In the genomic region with DNA sequence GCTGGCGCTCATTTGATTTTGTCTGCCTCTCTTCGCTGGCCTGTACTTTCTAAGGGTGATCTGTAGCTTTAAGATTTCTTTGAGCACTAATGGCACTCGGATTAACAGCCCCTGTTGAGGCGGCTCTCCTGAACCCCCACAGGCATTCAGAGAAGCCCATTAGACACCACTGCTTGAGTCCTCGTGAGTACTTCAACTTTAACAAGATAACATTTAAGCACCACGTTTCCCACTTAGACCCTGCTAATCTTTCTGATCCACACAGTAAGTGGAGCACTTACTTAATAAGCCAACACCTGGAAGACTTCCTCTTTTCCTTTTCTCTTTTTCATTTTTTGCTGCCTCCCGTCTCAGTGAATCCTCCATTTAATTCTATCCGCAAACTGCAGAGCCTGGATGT, we compare ENCODE assay signal across 27 mouse cellular contexts. TPM values are rescaled to one million over a fixed set of nuclear protein-coding genes. Genes with fewer than 3 reads are reported as not detected.
"Had no signal": no experiment of that assay in that cellular context is flagged by ENCODE, and none has a peak within 500 bp of the region (broad histone marks: within the 10 kb centered on the region; RNA-seq: fewer than 3 reads in every experiment).

No protein-coding gene starts in this region.

- H3K9ac ChIP-seq: limb, embryonic 12.5 days; limb, embryonic 15.5 days; liver, embryonic 14.5 days; liver, postnatal 0 days; midbrain, embryonic 12.5 days; stomach, embryonic 15.5 days had no signal

- H3K36me3 ChIP-seq: stomach, embryonic 15.5 days had no signal

- ATAC-seq: intestine, embryonic 16.5 days; liver, postnatal 0 days; midbrain, embryonic 16.5 days had no signal

- DNase-seq: kidney, adult 18-20 months; kidney, adult 9 months; kidney, postnatal 14 days; kidney, postnatal 4 days; left cerebral cortex, postnatal 4 days; liver, postnatal 0 days; right cerebral cortex, postnatal 25 days; spleen, adult 18-20 months; thymus, postnatal 25 days had no signal

- H3K4me3 ChIP-seq: limb, embryonic 12.5 days; limb, embryonic 15.5 days; midbrain, embryonic 12.5 days; stomach, embryonic 15.5 days had no signal

- H3K27me3 ChIP-seq: limb, embryonic 12.5 days; limb, embryonic 15.5 days; midbrain, embryonic 12.5 days; stomach, embryonic 15.5 days had no signal

- H3K4me2 ChIP-seq: limb, embryonic 12.5 days; limb, embryonic 15.5 days; liver, embryonic 11.5 days; midbrain, embryonic 12.5 days; stomach, embryonic 15.5 days had no signal

- H3K9me3 ChIP-seq: limb, embryonic 12.5 days; limb, embryonic 15.5 days; midbrain, embryonic 12.5 days; stomach, embryonic 15.5 days had no signal

- H3K4me1 ChIP-seq: limb, embryonic 12.5 days; limb, embryonic 15.5 days; midbrain, embryonic 12.5 days; stomach, embryonic 15.5 days had no signal

- H3K27ac ChIP-seq: limb, embryonic 12.5 days; limb, embryonic 15.5 days; liver, embryonic 14.5 days; macrophage; midbrain, embryonic 12.5 days; stomach, embryonic 15.5 days had no signal

RNA-seq across cellular contexts. Expression of a gene that starts 42.2 kb away (rescaled TPM):
- total RNA-seq: layer of hippocampus, adult 18-20 months; layer of hippocampus, postnatal 14 days; left cerebral cortex, adult 8-10 months; left cerebral cortex, postnatal 14 days; left cerebral cortex, postnatal 4 days; megakaryocyte, adult 5-6 weeks had no signal
- polyA plus RNA-seq: intestine, embryonic 16.5 days; kidney, embryonic 16.5 days; limb, embryonic 12.5 days; limb, embryonic 15.5 days; liver, embryonic 11.5 days; liver, embryonic 14.5 days; liver, postnatal 0 days; macrophage; midbrain, embryonic 12.5 days; midbrain, embryonic 16.5 days; neural tube, embryonic 11.5 days; neural tube, embryonic 14.5 days; stomach, embryonic 15.5 days; thymus, postnatal 0 days had no signal
